Mouse (Mus musculus) ES-Bruce4 (cell line): ENCODE results near the gene Fen1.

Source experiments
- CTCF ChIP-seq: IDR thresholded peaks from one replicate; pipeline ENCODE4 v1.8.1; 2011; ENCODE audit warnings: low read depth, low read length
- EP300 ChIP-seq: IDR thresholded peaks from 2 replicates; pipeline ENCODE4 v1.6.1; 2011; ENCODE audit warnings: low read depth, low read length; ENCODE audit not compliant: insufficient read depth
- POLR2A ChIP-seq: IDR thresholded peaks from one replicate; pipeline ENCODE4 v1.8.1; 2011; ENCODE audit warnings: low read length; ENCODE audit not compliant: insufficient read depth

GRCm38 (mm10) chr19:10208851-10209250 is 4.9 kb upstream of the Fen1 start:
- TF ChIP-seq CTCF (no peak), EP300 (no peak), POLR2A (no peak)
